Mouse (Mus musculus): Measurements from ENCODE around the gene Ceacam11.
"Not testable (repeated sequence)": the region's sequence is repeated elsewhere in the genome, so short reads cannot be mapped to it uniquely, and the experiment has no call there.

Gene Ceacam11

DNA sequence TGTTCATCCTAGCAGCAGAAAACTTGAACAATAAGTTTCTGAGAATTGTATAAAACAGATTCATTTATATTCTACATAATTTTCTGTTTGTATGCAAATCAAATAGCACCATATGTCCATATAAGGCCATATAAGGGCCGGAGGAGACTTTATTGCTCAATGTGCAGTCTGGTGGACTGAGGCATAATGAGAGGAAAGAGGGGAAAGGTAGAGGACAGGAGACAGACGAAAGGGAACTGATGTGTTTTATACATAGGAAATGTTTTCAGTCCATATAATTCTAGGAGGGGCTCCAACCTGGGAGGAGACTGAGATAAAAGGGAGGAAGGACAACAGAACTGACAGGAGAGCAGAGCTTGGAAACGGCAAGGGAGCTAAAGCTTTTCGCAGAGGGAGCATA, at the start of gene Ceacam11:
TSS of gene Ceacam11 (plus strand) at position 301 of the 400 bp plus-strand sequence.
- no peak for DNase-seq (ENCODE audit: low spot score)

DNA sequence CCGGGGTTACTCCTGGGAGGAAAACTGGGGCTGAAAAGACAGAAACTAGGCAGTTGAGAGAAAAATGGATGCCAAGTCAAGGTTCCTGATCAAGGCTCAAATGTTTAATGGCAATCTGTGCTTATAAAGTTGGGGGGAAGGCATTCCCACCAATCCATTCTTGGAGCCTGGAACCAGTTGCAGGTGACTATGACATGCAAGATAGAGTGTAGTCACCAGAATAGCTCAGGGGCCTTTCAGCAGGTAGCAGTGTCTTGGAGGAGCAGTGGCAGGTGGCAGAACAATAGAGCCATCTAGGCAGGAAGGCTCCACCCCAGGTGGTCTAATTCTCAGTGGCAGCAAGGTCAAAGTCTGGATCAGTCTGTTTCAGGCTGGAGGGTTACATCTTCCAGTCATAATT, 29.2 kb downstream of the Ceacam11 start:
- not testable (repeated sequence) for DNase-seq (ENCODE audit: low spot score)

DNA sequence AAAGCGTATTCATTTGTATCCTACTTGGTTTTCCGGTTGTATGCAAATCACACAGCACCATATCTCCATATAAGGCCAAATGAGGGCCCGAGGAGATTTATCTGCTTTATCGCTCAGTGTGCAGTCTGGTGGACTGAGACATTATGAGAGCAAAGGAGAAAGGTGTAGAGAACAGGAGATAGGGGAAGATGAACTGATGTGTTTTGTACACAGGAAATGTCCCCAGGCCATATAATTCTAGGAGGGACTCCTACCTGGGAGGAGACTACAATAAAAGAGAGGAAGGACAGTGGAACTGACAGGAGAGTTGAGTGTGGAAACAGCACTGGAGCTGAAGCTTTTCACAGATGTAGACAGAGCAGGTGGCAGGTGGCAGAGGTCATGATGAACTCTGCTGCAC, 37.7 kb downstream of the Ceacam11 start, which contains the start of gene Ceacam13:
TSS of gene Ceacam13 (plus strand) at position 301 of the 400 bp plus-strand sequence.
- DNase-seq (ENCODE audit: low spot score): no peak

Measured in embryo, embryonic 10.5 days (tissue).